Mouse (Mus musculus) spleen, adult 2 months (tissue): ENCODE results near the gene Chmp3.

Experiments
- CTCF ChIP-seq: fragments of 200-500 bp; IDR thresholded peaks from 2 replicates; pipeline ENCODE4 v1.5.1; 2011; ENCODE audit warnings: mild to moderate bottlenecking, inconsistent platforms; ENCODE audit not compliant: insufficient read depth, insufficient read length, insufficient replicate concordance; ENCODE audit errors: extremely low read depth
- POLR2A ChIP-seq: fragments of 200-500 bp; IDR thresholded peaks from 2 replicates; pipeline ENCODE4 v1.6.1; 2011; ENCODE audit warnings: low read depth, low read length, inconsistent platforms

- TF ChIP-seq CTCF (no peak), POLR2A (no peak)
Measured at GRCm38 (mm10) chr6:71505671-71506070, 37.9 kb upstream of the Chmp3 start.
